Mouse (Mus musculus) E14TG2a.4 (cell line): ENCODE results near the gene Ckap2l.

Source experiments
- H3K27me3 ChIP-seq: 2 replicates; pipeline ENCODE4 v1.6.1; 2014; ENCODE audit warnings: low read length, control low read depth; ENCODE audit not compliant: insufficient read depth
- H3K36me3 ChIP-seq: 2 replicates; pipeline ENCODE4 v1.6.1; 2014; ENCODE audit warnings: low read length, control low read depth; ENCODE audit not compliant: insufficient read depth
- H3K4me1 ChIP-seq: replicated peaks from 2 replicates; pipeline ENCODE4 v1.6.1; 2014; ENCODE audit warnings: low read depth, low read length, control low read depth
- H3K4me3 ChIP-seq: replicated peaks from 2 replicates; pipeline ENCODE4 v1.5.1; 2014; ENCODE audit warnings: mild to moderate bottlenecking, low read length
- H3K9me3 ChIP-seq: 2 replicates; pipeline ENCODE4 v1.6.1; 2014; ENCODE audit warnings: low read length, control low read depth
- CTCF ChIP-seq: conservative IDR thresholded peaks from 2 replicates; pipeline ENCODE4 v1.5.1; 2014; ENCODE audit warnings: low read length
- NANOG ChIP-seq: IDR thresholded peaks from 2 replicates; pipeline ENCODE4 v1.6.1; 2014; ENCODE audit warnings: borderline replicate concordance, low read length, mixed read lengths
- POU5F1 ChIP-seq: IDR thresholded peaks from 2 replicates; pipeline ENCODE4 v1.6.1; 2014; ENCODE audit warnings: low read length, borderline replicate concordance

Gene Ckap2l

GRCm38 (mm10) chr2:129296671-129297588 lies at the start of gene Ckap2l:
Ckap2l (minus strand) TSS chr2:129297212.
- Histone ChIP-seq H3K27me3 (peaks cover 3% of the 10 kb centered on the region; the same call in 1 of the 2 replicates), H3K36me3 (peaks cover 19% of the 10 kb centered on the region)
- no peak for TF ChIP-seq POU5F1
- no peak for TF ChIP-seq CTCF
- TF ChIP-seq NANOG, result no peak

GRCm38 (mm10) chr2:129338138-129338621 lies 41.2 kb upstream of the Ckap2l start:
- Histone ChIP-seq H3K4me1 (peaks cover 19% of the 10 kb centered on the region), H3K9me3 (peaks cover 15% of the 10 kb centered on the region), H3K4me3 (no peak overlapping the region), H3K27me3 (no peaks in the 10 kb centered on the region), H3K36me3 (no peaks in the 10 kb centered on the region)
- no peak for TF ChIP-seq NANOG
- no peak for TF ChIP-seq CTCF
- TF ChIP-seq POU5F1, result no peak

More at GRCm38 (mm10) chr2:129296671-129297588, at the start of gene Ckap2l:
- no peaks in the 10 kb centered on the region for H3K9me3 ChIP-seq
- peak within 1 kb of the TSS; percentile 99 for H3K4me3 ChIP-seq
- peaks cover 26% of the 10 kb centered on the region for H3K4me1 ChIP-seq

- Histone ChIP-seq H3K27me3 (peaks cover 3% of the 10 kb centered on the region; the same call in 1 of the 2 replicates), H3K9me3 (no peaks in the 10 kb centered on the region), H3K36me3 (no peaks in the 10 kb centered on the region), H3K4me1 (peaks cover 21% of the 10 kb centered on the region), H3K4me3 (no peak overlapping the region)
- no peak for TF ChIP-seq CTCF
- no peak for TF ChIP-seq POU5F1
- TF ChIP-seq NANOG, result no peak
These were observed 36.5 kb upstream of the Ckap2l start for GRCm38 (mm10) chr2:129333471-129333870.

GRCm38 (mm10) chr2:129330540-129330939 lies 33.5 kb upstream of the Ckap2l start:
- H3K27me3 ChIP-seq, result peaks cover 3% of the 10 kb centered on the region; the same call in 1 of the 2 replicates
- peaks cover 10% of the 10 kb centered on the region for H3K4me1 ChIP-seq
- no peaks in the 10 kb centered on the region for H3K36me3 ChIP-seq
- TF ChIP-seq POU5F1, result no peak
- TF ChIP-seq NANOG, result no peak
- no peak for TF ChIP-seq CTCF
- no peaks in the 10 kb centered on the region for H3K9me3 ChIP-seq
- H3K4me3 ChIP-seq, result no peak overlapping the region

GRCm38 (mm10) chr2:129330024-129330423 lies 33.0 kb upstream of the Ckap2l start:
- no peaks in the 10 kb centered on the region for H3K36me3 ChIP-seq
- H3K4me3 ChIP-seq, result no peak overlapping the region
- no peak for TF ChIP-seq POU5F1
- no peak for TF ChIP-seq NANOG
- no peaks in the 10 kb centered on the region for H3K9me3 ChIP-seq
- H3K27me3 ChIP-seq, result peaks cover 3% of the 10 kb centered on the region; the same call in 1 of the 2 replicates
- peaks cover 10% of the 10 kb centered on the region for H3K4me1 ChIP-seq

GRCm38 (mm10) chr2:129328238-129328637 lies 31.2 kb upstream of the Ckap2l start:
- Histone ChIP-seq H3K4me1 (peaks cover 3% of the 10 kb centered on the region), H3K36me3 (no peaks in the 10 kb centered on the region), H3K9me3 (no peaks in the 10 kb centered on the region), H3K4me3 (no peak overlapping the region), H3K27me3 (peaks cover 3% of the 10 kb centered on the region; the same call in 1 of the 2 replicates)
- no peak for TF ChIP-seq POU5F1
- no peak for TF ChIP-seq CTCF
- no peak for TF ChIP-seq NANOG

- Histone ChIP-seq H3K4me3 (no peak overlapping the region), H3K36me3 (no peaks in the 10 kb centered on the region), H3K9me3 (no peaks in the 10 kb centered on the region), H3K4me1 (no peaks in the 10 kb centered on the region), H3K27me3 (no peaks in the 10 kb centered on the region)
- no peak for TF ChIP-seq NANOG
- no peak for TF ChIP-seq POU5F1
These were observed 27.2 kb upstream of the Ckap2l start for GRCm38 (mm10) chr2:129324216-129324615.

- no peaks in the 10 kb centered on the region for H3K27me3 ChIP-seq
- TF ChIP-seq CTCF (no peak), NANOG (no peak), POU5F1 (no peak)
- no peak overlapping the region for H3K4me3 ChIP-seq
- no peaks in the 10 kb centered on the region for H3K9me3 ChIP-seq
- peaks cover 10% of the 10 kb centered on the region for H3K4me1 ChIP-seq
- no peaks in the 10 kb centered on the region for H3K36me3 ChIP-seq
These were observed 25.2 kb upstream of the Ckap2l start for GRCm38 (mm10) chr2:129322117-129322635.
